Mouse (Mus musculus) kidney, postnatal 14 days (tissue): ENCODE measurements around the gene Csrp2.
A peak's percentile ranks its signal among the peaks of the same experiment; 100 is the strongest.

Experiments used
- DNase-seq: peaks from one replicate; pipeline ENCODE4 v3.0.0; 2022; ENCODE audit warnings: mixed read lengths

Csrp2 gene

GRCm38 (mm10) chr10:110931913-110932560, 12.4 kb downstream of the Csrp2 start:
- peak; percentile 46 for DNase-seq

GRCm38 (mm10) chr10:110933584-110933983, 14.0 kb downstream of the Csrp2 start:
- DNase-seq = no peak

- peak; percentile 54 for DNase-seq
Measured at GRCm38 (mm10) chr10:110935081-110935480, 15.5 kb downstream of the Csrp2 start.

GRCm38 (mm10) chr10:110935669-110936068, 16.1 kb downstream of the Csrp2 start:
- no peak for DNase-seq

GRCm38 (mm10) chr10:110938361-110938760, 18.8 kb downstream of the Csrp2 start:
- DNase-seq = no peak

GRCm38 (mm10) chr10:110938841-110939549, 19.4 kb downstream of the Csrp2 start:
- peak; percentile 41 for DNase-seq

GRCm38 (mm10) chr10:110939717-110940116, 20.1 kb downstream of the Csrp2 start:
- DNase-seq = no peak

- DNase-seq = no peak
Measured at GRCm38 (mm10) chr10:110940740-110941398, 21.3 kb downstream of the Csrp2 start.

GRCm38 (mm10) chr10:110941968-110942367, 22.4 kb downstream of the Csrp2 start:
- no peak for DNase-seq

GRCm38 (mm10) chr10:110942806-110943205, 23.2 kb downstream of the Csrp2 start:
- no peak for DNase-seq

- no peak for DNase-seq
Measured at GRCm38 (mm10) chr10:110944175-110944574, 24.6 kb downstream of the Csrp2 start.

GRCm38 (mm10) chr10:110945966-110946365, 26.4 kb downstream of the Csrp2 start:
- DNase-seq = no peak

- DNase-seq = no peak
Measured at GRCm38 (mm10) chr10:110947574-110947973, 28.0 kb downstream of the Csrp2 start.

GRCm38 (mm10) chr10:110951112-110951511, 31.5 kb downstream of the Csrp2 start:
- DNase-seq = no peak

GRCm38 (mm10) chr10:110951748-110952147, 32.2 kb downstream of the Csrp2 start:
- DNase-seq = no peak

- DNase-seq = no peak
Measured at GRCm38 (mm10) chr10:110952271-110952670, 32.7 kb downstream of the Csrp2 start.

GRCm38 (mm10) chr10:110952937-110953451, 33.4 kb downstream of the Csrp2 start:
- peak; percentile 93 for DNase-seq

GRCm38 (mm10) chr10:110958879-110959278, 39.3 kb downstream of the Csrp2 start:
- DNase-seq = no peak

GRCm38 (mm10) chr10:110959781-110960180, 40.2 kb downstream of the Csrp2 start:
- no peak for DNase-seq

GRCm38 (mm10) chr10:110960841-110961240, 41.3 kb downstream of the Csrp2 start:
- DNase-seq = no peak

- DNase-seq = no peak
Measured at GRCm38 (mm10) chr10:110962172-110962571, 42.6 kb downstream of the Csrp2 start.

GRCm38 (mm10) chr10:110971044-110971443, 51.5 kb downstream of the Csrp2 start:
- no peak for DNase-seq

GRCm38 (mm10) chr10:110971483-110971882, 51.9 kb downstream of the Csrp2 start:
- no peak for DNase-seq

- no peak for DNase-seq
Measured at GRCm38 (mm10) chr10:110971998-110972397, 52.4 kb downstream of the Csrp2 start.
